Mouse (Mus musculus): Measurements from ENCODE around the gene Teddm1a.
A peak's percentile ranks its signal among the peaks of the same experiment; 100 is the strongest.

GRCm38 (mm10) chr1:153909963-153910291, 18.4 kb downstream of the Teddm1a start:
- TF ChIP-seq CTCF (IDR thresholded peaks at IDR 0.05; ENCODE audit: low read depth) (no peak), EP300 (IDR thresholded peaks at IDR 0.05; ENCODE audit: low read depth) (peak; percentile 70)

All from liver, postnatal 0 days (tissue).